Comparison of ENCODE assay signal across 9 mouse cellular contexts in genomic region chr3:51481059-51481458, GRCm38 (mm10). TPM values are rescaled to one million over a fixed set of nuclear protein-coding genes. Genes with fewer than 3 reads are reported as not detected.
DNase-seq lines count a peak whose midpoint lies in the region; ATAC-seq and TF ChIP-seq lines count a peak whose summit lies in the region.
"Had no signal": no experiment of that assay in that cellular context is flagged by ENCODE, and none has a peak within 500 bp of the region (broad histone marks: within the 10 kb centered on the region; RNA-seq: fewer than 3 reads in every experiment).

No protein-coding gene starts in this region.

- no peak for TF ChIP-seq POLR2A in heart, adult 2 months (IDR thresholded peaks at IDR 0.05; ENCODE audit: insufficient read depth, low read depth, low read length)

- H3K36me3 ChIP-seq in heart, adult 2 months (ENCODE audit: control insufficient read depth, insufficient read depth, low read length): no peaks in the 10 kb centered on the region
- no peaks in the 10 kb centered on the region for H3K36me3 ChIP-seq in heart, embryonic 12.5 days
- H3K36me3 ChIP-seq: embryonic facial prominence, embryonic 15.5 days had no signal

- H3K4me1 ChIP-seq in heart, adult 2 months (ENCODE audit: control insufficient read depth, insufficient read depth, low read length): no peaks in the 10 kb centered on the region; the same call in 1 of the 2 replicates
- H3K4me1 ChIP-seq in heart, embryonic 12.5 days (replicated peaks): peaks cover 21% of the 10 kb centered on the region

- H3K4me2 ChIP-seq in heart, embryonic 12.5 days: no peak overlapping the region
- H3K4me2 ChIP-seq: embryonic facial prominence, embryonic 15.5 days had no signal

- DNase-seq in heart, adult 2 months: peak; percentile 26 to 43
- peak; percentile 79 for DNase-seq in 416B (ENCODE audit: low read depth)
- DNase-seq in Muller cell, postnatal 12 days (ENCODE audit: inconsistent ontology term): peak; percentile 60
- peak; percentile 56 for DNase-seq in embryo, embryonic 11 days
- peak; percentile 68 to 78 for DNase-seq in layer of hippocampus, postnatal 10 days (ENCODE audit: low spot score in 2 of 2)
- peak; percentile 86 for DNase-seq in retina, embryonic 14.5 days (ENCODE audit: low spot score)

- no peak overlapping the region for H3K27ac ChIP-seq in heart, adult 2 months
- no peak overlapping the region for H3K27ac ChIP-seq in heart, embryonic 12.5 days (ENCODE audit: poor library complexity, severe bottlenecking)
- H3K27ac ChIP-seq: embryonic facial prominence, embryonic 15.5 days had no signal

- ATAC-seq in heart, embryonic 12.5 days (ENCODE audit: insufficient number of reproducible peaks, low FRiP score): no peak
- ATAC-seq in inflammation-experienced regulatory T-cells, adult 6 months: no peak

- H3K27me3 ChIP-seq in heart, adult 2 months (ENCODE audit: control insufficient read depth, insufficient read depth, low read length): no peaks in the 10 kb centered on the region
- H3K27me3 ChIP-seq in heart, embryonic 12.5 days (replicated peaks): no peaks in the 10 kb centered on the region
- H3K27me3 ChIP-seq: embryonic facial prominence, embryonic 15.5 days had no signal

- no peaks in the 10 kb centered on the region for H3K9me3 ChIP-seq in heart, embryonic 12.5 days (replicated peaks)
- H3K9me3 ChIP-seq: embryonic facial prominence, embryonic 15.5 days had no signal

- no peak for TF ChIP-seq EP300 in heart, adult 2 months (IDR thresholded peaks at IDR 0.05; ENCODE audit: insufficient read depth, low read depth, low read length)

- intact Hi-C loops in heart, adult 2 months (cut with DNase I): loop anchor here (5.0 to 10.0 kb wide), 2 partner anchors 81 to 764 kb away; partner anchors contain the start of gene Setd7

- no peak overlapping the region for H3K4me3 ChIP-seq in heart, adult 2 months
- no peak overlapping the region for H3K4me3 ChIP-seq in heart, embryonic 12.5 days
- H3K4me3 ChIP-seq: embryonic facial prominence, embryonic 15.5 days had no signal

- peak; percentile 86 for TF ChIP-seq CTCF in heart, adult 2 months (IDR thresholded peaks at IDR 0.05)

- H3K9ac ChIP-seq in heart, adult 2 months (ENCODE audit: low read depth, low read length): no peak overlapping the region
- H3K9ac ChIP-seq in heart, embryonic 12.5 days: no peak overlapping the region
- H3K9ac ChIP-seq: embryonic facial prominence, embryonic 15.5 days had no signal

- H3K79me2 ChIP-seq in heart, adult 2 months (replicated peaks; ENCODE audit: control insufficient read depth, insufficient read depth, low read length): 0 out of 2 replicates have a peak, but pooled peaks cover 1% of the 10 kb centered on the region

RNA-seq across cellular contexts. Expression of gene Rab33b, which starts 2.7 kb away (rescaled TPM):
- 10 to 100 TPM in 1 of 2 experiments, 1 to 10 TPM in 1; 9.2 to 10.7 TPM for total RNA-seq in heart, adult 2 months (2021)
- polyA plus RNA-seq in heart, adult 2 months (2012; rRNA removed): 3.9 and 7.1 TPM in 2 replicates
- polyA plus RNA-seq in heart, embryonic 12.5 days (2016; fragmentation: Nextera tagmentation; extraction: Ambion mirVana): 16.7 and 17.4 TPM in 2 replicates
- 10 to 100 TPM; 26.3 to 30.0 TPM for total RNA-seq in layer of hippocampus, postnatal 10 days (2021)
- polyA plus RNA-seq in inflammation-experienced regulatory T-cells, adult 6 months (2017; shearing (Covaris generic)): 10 to 100 TPM; 16.4 to 25.1 (median 22.3) TPM

Comparison
In these comparisons a context has a peak if more than half of its experiments do, and no peak if none do; other contexts are left out.
1. DNase-seq: peak in every context shown above with its lines; median percentile 86 in retina, embryonic 14.5 days; 79 in 416B; 73 in layer of hippocampus, postnatal 10 days; 60 in Muller cell, postnatal 12 days; 56 in embryo, embryonic 11 days; 34 in heart, adult 2 months.